Mouse (Mus musculus) testis, adult 2 months (tissue): ENCODE results near the gene Ccdc12.

ENCODE experiments used
- CTCF ChIP-seq: fragments of 200-500 bp; IDR thresholded peaks from 2 replicates; pipeline ENCODE4 v1.5.1; 2012; ENCODE audit warnings: low read depth, mild to moderate bottlenecking, inconsistent platforms, low read length, moderate library complexity; ENCODE audit not compliant: control insufficient read depth, insufficient read depth, insufficient replicate concordance
- POLR2A ChIP-seq: fragments of 200-500 bp; IDR thresholded peaks from 2 replicates; pipeline ENCODE4 v1.6.1; 2012; ENCODE audit warnings: low read depth, mild to moderate bottlenecking, inconsistent platforms, low read length, moderate library complexity; ENCODE audit not compliant: control insufficient read depth

- TF ChIP-seq CTCF (no peak), POLR2A (no peak)
Observed at GRCm38 (mm10) chr9:110738054-110738453, 81.8 kb downstream of the Ccdc12 start.
